Mouse (Mus musculus) megakaryocyte progenitor cell, adult 5-6 weeks (primary cell): ENCODE data around the gene Aip. TPM values are rescaled to one million over a fixed set of nuclear protein-coding genes. Genes with fewer than 3 reads are reported as not detected.
A peak's percentile ranks its signal among the peaks of the same experiment; 100 is the strongest.

ENCODE experiments used
- ATAC-seq: replicated peaks from 2 replicates; pipeline ENCODE4 v1.8.0; 2016; ENCODE audit warnings: mild to moderate bottlenecking, moderate TSS enrichment, inconsistent platforms; ENCODE audit not compliant: poor library complexity
- total RNA-seq, 2 experiments: library from RNA; stranded (forward) in 1 of 2; stranded (reverse) in 1 of 2; fragments of 157-497, 149-512 nt in 1 of 2; fragments of 200-1000 nt in 1 of 2; gene quantifications; 2 replicates each; pipeline versions ENCODE4 v1.2.3 to v1.2.4; 2015 to 2017

The Aip gene
- total RNA-seq, 2 experiments from 2014 or later, result 24.4 to 61.9 TPM

- ATAC-seq, result no peak
Measured at GRCm38 (mm10) chr19:4094774-4095303, 30.8 kb downstream of the Aip start.

- ATAC-seq, result no peak
Measured at GRCm38 (mm10) chr19:4094348-4094747, 31.3 kb downstream of the Aip start.

GRCm38 (mm10) chr19:4093772-4094171 lies 31.9 kb downstream of the Aip start:
- ATAC-seq, result no peak

GRCm38 (mm10) chr19:4092750-4093149 lies 32.9 kb downstream of the Aip start:
- ATAC-seq, result peak; percentile 6

GRCm38 (mm10) chr19:4091383-4091782 lies 34.3 kb downstream of the Aip start:
- no peak for ATAC-seq

- ATAC-seq, result no peak
Measured at GRCm38 (mm10) chr19:4090446-4090845, 35.2 kb downstream of the Aip start.

GRCm38 (mm10) chr19:4089128-4089527 lies 36.5 kb downstream of the Aip start:
- ATAC-seq, result no peak

- ATAC-seq, result no peak
Measured at GRCm38 (mm10) chr19:4088146-4088545, 37.5 kb downstream of the Aip start.

- no peak for ATAC-seq
Measured at GRCm38 (mm10) chr19:4087090-4087489, 38.6 kb downstream of the Aip start.

GRCm38 (mm10) chr19:4086156-4086555 lies 39.5 kb downstream of the Aip start:
- ATAC-seq, result no peak

GRCm38 (mm10) chr19:4084984-4085383 lies 40.7 kb downstream of the Aip start:
- ATAC-seq, result no peak

GRCm38 (mm10) chr19:4083826-4084225 lies 41.8 kb downstream of the Aip start:
- ATAC-seq, result no peak

- no peak for ATAC-seq
Measured at GRCm38 (mm10) chr19:4083316-4083715, 42.3 kb downstream of the Aip start.

GRCm38 (mm10) chr19:4082219-4082965 lies 43.3 kb downstream of the Aip start:
- ATAC-seq, result no peak

- ATAC-seq, result no peak
Measured at GRCm38 (mm10) chr19:4081394-4081793, 44.3 kb downstream of the Aip start, which contains the start of gene Cabp2. Gene Cabp2 (plus strand): TSS chr19:4081578.

- ATAC-seq, result peak; percentile 79
Measured at GRCm38 (mm10) chr19:4080511-4081009, 45.1 kb downstream of the Aip start.

- ATAC-seq, result peak; percentile 63
Measured at GRCm38 (mm10) chr19:4079594-4079993, 46.1 kb downstream of the Aip start.

GRCm38 (mm10) chr19:4075531-4075930 lies 50.1 kb downstream of the Aip start:
- ATAC-seq, result no peak

GRCm38 (mm10) chr19:4072706-4073424 lies 52.8 kb downstream of the Aip start:
- ATAC-seq, result no peak

GRCm38 (mm10) chr19:4071406-4071805 lies 54.3 kb downstream of the Aip start:
- ATAC-seq, result no peak

- ATAC-seq, result peak; percentile 88
Measured at GRCm38 (mm10) chr19:4070756-4071155, 54.9 kb downstream of the Aip start.

GRCm38 (mm10) chr19:4070311-4070710 lies 55.3 kb downstream of the Aip start:
- no peak for ATAC-seq
